ENCODE assay signal across 11 mouse cellular contexts in genomic region chr11:31900736-31901135, GRCm38 (mm10). TPM values are rescaled to one million over a fixed set of nuclear protein-coding genes. Genes with fewer than 3 reads are reported as not detected.
A peak's percentile ranks its signal among the peaks of the same experiment; 100 is the strongest.
DNase-seq lines count a peak whose midpoint lies in the region; ATAC-seq and TF ChIP-seq lines count a peak whose summit lies in the region.
"Had no signal": no experiment of that assay in that cellular context is flagged by ENCODE, and none has a peak within 500 bp of the region (broad histone marks: within the 10 kb centered on the region; RNA-seq: fewer than 3 reads in every experiment).

No protein-coding gene starts in this region.

- DNase-seq in forebrain, embryonic 14.5 days (ENCODE audit: low spot score): peak; percentile 7
- no peak for DNase-seq in lung, adult 2 months
- DNase-seq in thymus, adult 2 months: no peak
- no peak for DNase-seq in thymus, postnatal 10 days (ENCODE audit: low spot score in 2 of 2)
- DNase-seq: cerebellum, adult 8-10 months; midbrain, embryonic 14.5 days had no signal

- peaks cover 100% of the 10 kb centered on the region for H3K79me2 ChIP-seq in macrophage (ENCODE audit: inconsistent target)

- no peaks in the 10 kb centered on the region for H3K36me3 ChIP-seq in forebrain, embryonic 14.5 days (ENCODE audit: control insufficient read depth, insufficient read depth, low read length)
- H3K36me3 ChIP-seq in forebrain, embryonic 16.5 days (ENCODE audit: control insufficient read depth, insufficient read depth): no peaks in the 10 kb centered on the region
- no peaks in the 10 kb centered on the region for H3K36me3 ChIP-seq in lung, embryonic 16.5 days (ENCODE audit: control insufficient read depth, insufficient read depth, low read length)
- H3K36me3 ChIP-seq in heart, embryonic 15.5 days: no peaks in the 10 kb centered on the region
- H3K36me3 ChIP-seq in macrophage (ENCODE audit: inconsistent target): peaks cover 3% of the 10 kb centered on the region; the same call in 1 of the 2 replicates
- no peaks in the 10 kb centered on the region for H3K36me3 ChIP-seq in thymus, adult 2 months (ENCODE audit: control insufficient read depth, insufficient read depth, low read length)
- H3K36me3 ChIP-seq: forebrain, embryonic 10.5 days had no signal

- H3K4me2 ChIP-seq in forebrain, embryonic 14.5 days (ENCODE audit: low read length): no peak overlapping the region
- no peak overlapping the region for H3K4me2 ChIP-seq in forebrain, embryonic 16.5 days (ENCODE audit: low read length)
- no peak overlapping the region for H3K4me2 ChIP-seq in lung, embryonic 16.5 days (ENCODE audit: low read depth, low read length)
- H3K4me2 ChIP-seq in heart, embryonic 15.5 days: peak overlapping the region; percentile 38

- 3% methylated on average over 1 of the region's 1 CpGs for WGBS in forebrain, embryonic 14.5 days
- WGBS in forebrain, embryonic 16.5 days: 5% methylated on average over 1 of the region's 1 CpGs
- WGBS in lung, embryonic 16.5 days: 5% methylated on average over 1 of the region's 1 CpGs
- WGBS in lung, adult 2 months: 9% methylated on average over 1 of the region's 1 CpGs
- 5% methylated on average over 1 of the region's 1 CpGs for WGBS in heart, embryonic 15.5 days
- WGBS in macrophage (ENCODE audit: missing documents): 43% methylated on average over 1 of the region's 1 CpGs
- 24% methylated on average over 1 of the region's 1 CpGs for WGBS in thymus, adult 2 months

- H3K9me3 ChIP-seq in forebrain, embryonic 14.5 days (replicated peaks; ENCODE audit: control insufficient read depth, low read length): no peaks in the 10 kb centered on the region
- no peaks in the 10 kb centered on the region for H3K9me3 ChIP-seq in forebrain, embryonic 16.5 days (ENCODE audit: control insufficient read depth, low read length)
- H3K9me3 ChIP-seq in lung, embryonic 16.5 days (ENCODE audit: control insufficient read depth, low read length): no peaks in the 10 kb centered on the region
- H3K9me3 ChIP-seq in heart, embryonic 15.5 days (replicated peaks): no peaks in the 10 kb centered on the region
- H3K9me3 ChIP-seq: forebrain, embryonic 10.5 days had no signal

- no peaks in the 10 kb centered on the region for H3K4me1 ChIP-seq in forebrain, embryonic 14.5 days (ENCODE audit: control insufficient read depth, insufficient read depth, low read length)
- 0 out of 2 replicates have a peak, but pooled peaks cover 2% of the 10 kb centered on the region for H3K4me1 ChIP-seq in forebrain, embryonic 16.5 days (replicated peaks; ENCODE audit: control insufficient read depth, insufficient read depth, low read length)
- H3K4me1 ChIP-seq in lung, embryonic 16.5 days (replicated peaks; ENCODE audit: control insufficient read depth, insufficient read depth, low read length): peaks cover 5% of the 10 kb centered on the region; the same call in 1 of the 2 replicates
- peaks cover 19% of the 10 kb centered on the region for H3K4me1 ChIP-seq in lung, adult 2 months (ENCODE audit: control insufficient read depth, insufficient read depth, low read length)
- peaks cover 47% of the 10 kb centered on the region for H3K4me1 ChIP-seq in heart, embryonic 15.5 days (replicated peaks)
- no peaks in the 10 kb centered on the region for H3K4me1 ChIP-seq in thymus, adult 2 months (replicated peaks; ENCODE audit: control insufficient read depth, insufficient read depth, low read length)

- TF ChIP-seq POLR2A in lung, adult 2 months (IDR thresholded peaks at IDR 0.05; ENCODE audit: borderline replicate concordance, extremely low read depth, low read depth, low read length): no peak
- no peak for TF ChIP-seq POLR2A in thymus, adult 2 months (IDR thresholded peaks at IDR 0.05; ENCODE audit: control insufficient read depth, extremely low read depth, insufficient read depth, low read length, poor library complexity)

- TF ChIP-seq CTCF in lung, adult 2 months (IDR thresholded peaks at IDR 0.05; ENCODE audit: insufficient read depth, low read length): no peak
- no peak for TF ChIP-seq CTCF in thymus, adult 2 months (IDR thresholded peaks at IDR 0.05; ENCODE audit: borderline replicate concordance, control insufficient read depth, extremely low read depth, insufficient read depth, low read length, poor library complexity)

- no peak for ATAC-seq in forebrain, embryonic 14.5 days
- no peak for ATAC-seq in forebrain, embryonic 16.5 days
- ATAC-seq in lung, embryonic 16.5 days (ENCODE audit: low read depth): peak; percentile 59
- 0 out of 2 replicates have a peak, but pooled peaks have one; percentile 48 for ATAC-seq in heart, embryonic 15.5 days (replicated peaks; ENCODE audit: insufficient number of reproducible peaks, insufficient read depth, low FRiP score, low read depth)

- no peak overlapping the region for H3K4me3 ChIP-seq in forebrain, embryonic 14.5 days (ENCODE audit: low read depth, low read length)
- H3K4me3 ChIP-seq in forebrain, embryonic 16.5 days (replicated peaks; ENCODE audit: low read length): no peak overlapping the region
- no peak overlapping the region for H3K4me3 ChIP-seq in lung, embryonic 16.5 days (ENCODE audit: low read length)
- H3K4me3 ChIP-seq in lung, adult 2 months (replicated peaks; ENCODE audit: extremely low read depth, low read depth, low read length): no peak overlapping the region
- no peak overlapping the region for H3K4me3 ChIP-seq in heart, embryonic 15.5 days
- H3K4me3 ChIP-seq in macrophage (ENCODE audit: inconsistent target): no peak overlapping the region
- no peak overlapping the region for H3K4me3 ChIP-seq in thymus, adult 2 months (ENCODE audit: control insufficient read depth, insufficient read depth, low read length)
- H3K4me3 ChIP-seq: forebrain, embryonic 10.5 days had no signal

- no peaks in the 10 kb centered on the region for H3K27me3 ChIP-seq in forebrain, embryonic 14.5 days (replicated peaks; ENCODE audit: control insufficient read depth, insufficient read depth, low read length)
- no peaks in the 10 kb centered on the region for H3K27me3 ChIP-seq in forebrain, embryonic 16.5 days (replicated peaks; ENCODE audit: control insufficient read depth, insufficient read depth, low read length)
- H3K27me3 ChIP-seq in lung, embryonic 16.5 days (ENCODE audit: control insufficient read depth, insufficient read depth, low read depth, low read length): no peaks in the 10 kb centered on the region
- H3K27me3 ChIP-seq in heart, embryonic 15.5 days: no peaks in the 10 kb centered on the region
- H3K27me3 ChIP-seq in thymus, adult 2 months (ENCODE audit: control insufficient read depth, insufficient read depth, low read length): no peaks in the 10 kb centered on the region

- H3K27ac ChIP-seq in forebrain, embryonic 14.5 days (ENCODE audit: low read depth, low read length): no peak overlapping the region
- no peak overlapping the region for H3K27ac ChIP-seq in forebrain, embryonic 16.5 days (ENCODE audit: low read length)
- no peak overlapping the region for H3K27ac ChIP-seq in lung, embryonic 16.5 days (ENCODE audit: low read length)
- H3K27ac ChIP-seq in heart, embryonic 15.5 days: peak overlapping the region; percentile 76
- peak overlapping the region; percentile 15 for H3K27ac ChIP-seq in macrophage
- no peak overlapping the region for H3K27ac ChIP-seq in thymus, adult 2 months (ENCODE audit: control insufficient read depth, insufficient read depth, low read length)
- H3K27ac ChIP-seq: forebrain, embryonic 10.5 days had no signal

- H3K9ac ChIP-seq in forebrain, embryonic 14.5 days (ENCODE audit: low read length): no peak overlapping the region
- H3K9ac ChIP-seq in forebrain, embryonic 16.5 days (replicated peaks; ENCODE audit: low read depth, low read length): no peak overlapping the region
- no peak overlapping the region for H3K9ac ChIP-seq in lung, embryonic 16.5 days (ENCODE audit: low read length)
- no peak overlapping the region for H3K9ac ChIP-seq in heart, embryonic 15.5 days

RNA-seq across cellular contexts. Expression of gene Cpeb4, which starts 28.7 kb away (rescaled TPM):
- polyA plus RNA-seq in forebrain, embryonic 14.5 days (2014; fragmentation: Nextera tagmentation; extraction: Ambion mirVana): 18.5 and 23.9 TPM in 2 replicates
- polyA plus RNA-seq in forebrain, embryonic 16.5 days (2015; fragmentation: Nextera tagmentation; extraction: Ambion mirVana): 20.8 and 21.3 TPM in 2 replicates
- polyA plus RNA-seq in lung, embryonic 16.5 days (2015; fragmentation: Nextera tagmentation; extraction: Ambion mirVana): 3.5 and 4.4 TPM in 2 replicates
- 13.4 and 17.4 TPM in 2 replicates for polyA plus RNA-seq in lung, adult 2 months (2012; rRNA removed)
- 5.9 and 6.4 TPM in 2 replicates for polyA plus RNA-seq in heart, embryonic 15.5 days (2015; fragmentation: Nextera tagmentation; extraction: Ambion mirVana)
- total RNA-seq in macrophage (2018; cell fraction: chromatin; rRNA removed): 100 to 1,000 TPM; 226 to 637 (median 363) TPM
- total RNA-seq in macrophage (2018; cell fraction: cytosol; rRNA removed): 100 to 1,000 TPM in 22 of 26 experiments, 10 to 100 TPM in 4; 88.7 to 350 (median 158) TPM
- 100 to 1,000 TPM; 168 to 626 (median 424) TPM for total RNA-seq in macrophage (2018; cell fraction: nucleus; rRNA removed)
- polyA plus RNA-seq in macrophage (2018): 64.0 to 87.9 TPM (median 68.8 TPM) in 3 replicates
- polyA plus RNA-seq in thymus, adult 2 months (2012; rRNA removed): 12.0 and 13.0 TPM in 2 replicates

Comparison
In these comparisons a context has a peak if more than half of its experiments do, and no peak if none do; other contexts are left out.
1. ATAC-seq: peak in lung, embryonic 16.5 days (single experiment) and heart, embryonic 15.5 days (single experiment); none in forebrain, embryonic 14.5 days (single experiment) and forebrain, embryonic 16.5 days (single experiment).
2. H3K27ac ChIP-seq: peak in heart, embryonic 15.5 days (single experiment) and macrophage (single experiment); none in forebrain, embryonic 14.5 days (single experiment), forebrain, embryonic 16.5 days (single experiment), lung, embryonic 16.5 days (single experiment) and thymus, adult 2 months (single experiment).